Mouse (Mus musculus): ENCODE data around the gene Oas1a.
A peak's percentile ranks its signal among the peaks of the same experiment; 100 is the strongest.

GRCm38 (mm10) chr5:120849601-120850136 lies 57.7 kb downstream of the Oas1a start:
- TF ChIP-seq CTCF (IDR thresholded peaks at IDR 0.05) (peak; percentile 74), EP300 (IDR thresholded peaks at IDR 0.05) (no peak)

All from lung, postnatal 0 days (tissue).